Mouse (Mus musculus): ENCODE data around the gene Rasgrp3.

Gene Rasgrp3

DNA sequence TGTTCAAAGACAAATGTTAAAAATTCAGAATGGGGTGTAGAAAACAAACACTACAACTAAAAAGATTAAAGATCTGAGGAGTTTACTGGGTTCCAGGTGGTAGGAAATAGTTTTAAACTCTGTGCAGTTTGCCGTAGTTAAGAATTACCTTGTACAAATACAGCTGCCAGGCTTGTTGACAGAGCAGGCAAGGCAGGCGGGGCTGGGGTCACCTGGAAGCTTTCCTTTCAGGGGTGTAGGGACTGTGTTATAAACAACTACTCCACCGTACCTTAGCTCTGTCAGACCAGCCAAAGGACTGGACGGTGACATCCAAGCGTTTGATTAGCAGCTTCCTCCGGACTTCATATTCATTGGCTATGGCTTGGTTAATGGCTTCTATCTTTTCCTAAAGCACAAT is 103.4 kb downstream of the Rasgrp3 start:
- no peak for DNase-seq (ENCODE audit: low spot score)

DNA sequence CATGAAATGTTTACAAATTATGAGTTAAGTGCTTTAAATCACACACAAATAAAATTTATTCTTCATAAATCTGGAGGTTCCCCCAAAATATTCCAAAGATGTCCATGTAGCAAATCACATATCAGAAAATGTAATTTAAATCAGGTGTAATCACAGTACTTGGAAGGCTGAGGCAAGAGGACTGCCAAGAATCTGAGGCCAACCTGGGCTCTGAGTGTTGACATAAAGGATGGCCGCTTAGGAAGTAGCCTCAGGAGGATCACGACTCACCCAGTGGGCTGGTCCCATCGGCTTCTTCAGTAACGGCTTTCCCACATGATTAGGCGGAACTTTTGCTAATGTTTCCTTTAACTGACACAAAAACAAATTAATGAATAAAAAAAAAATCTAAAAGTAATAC is 104.1 kb downstream of the Rasgrp3 start:
- DNase-seq (ENCODE audit: low spot score): no peak

DNA sequence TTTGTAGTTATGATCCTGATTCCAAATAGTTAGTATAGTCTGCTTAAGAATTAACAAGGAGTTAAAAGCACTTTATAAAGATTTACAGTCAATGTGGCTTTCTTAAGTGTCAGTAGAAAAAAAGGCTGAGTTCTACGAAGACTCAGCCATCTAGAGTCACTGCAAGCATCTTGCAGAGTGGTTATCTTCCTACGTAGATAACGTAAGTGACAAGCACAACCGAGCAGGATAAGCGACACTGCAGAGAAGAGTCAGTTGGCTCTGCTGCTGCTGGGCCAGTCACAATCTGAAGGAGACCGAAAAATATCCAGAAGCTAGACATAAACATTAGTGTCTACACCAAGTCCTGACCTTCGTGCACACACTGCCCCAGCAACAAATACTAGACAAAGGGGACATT is 107.7 kb downstream of the Rasgrp3 start:
- DNase-seq (ENCODE audit: low spot score): no peak

- no peak for DNase-seq (ENCODE audit: low spot score)
Observed at GRCm38 (mm10) chr17:75544262-75544661, 108.6 kb downstream of the Rasgrp3 start.

DNA sequence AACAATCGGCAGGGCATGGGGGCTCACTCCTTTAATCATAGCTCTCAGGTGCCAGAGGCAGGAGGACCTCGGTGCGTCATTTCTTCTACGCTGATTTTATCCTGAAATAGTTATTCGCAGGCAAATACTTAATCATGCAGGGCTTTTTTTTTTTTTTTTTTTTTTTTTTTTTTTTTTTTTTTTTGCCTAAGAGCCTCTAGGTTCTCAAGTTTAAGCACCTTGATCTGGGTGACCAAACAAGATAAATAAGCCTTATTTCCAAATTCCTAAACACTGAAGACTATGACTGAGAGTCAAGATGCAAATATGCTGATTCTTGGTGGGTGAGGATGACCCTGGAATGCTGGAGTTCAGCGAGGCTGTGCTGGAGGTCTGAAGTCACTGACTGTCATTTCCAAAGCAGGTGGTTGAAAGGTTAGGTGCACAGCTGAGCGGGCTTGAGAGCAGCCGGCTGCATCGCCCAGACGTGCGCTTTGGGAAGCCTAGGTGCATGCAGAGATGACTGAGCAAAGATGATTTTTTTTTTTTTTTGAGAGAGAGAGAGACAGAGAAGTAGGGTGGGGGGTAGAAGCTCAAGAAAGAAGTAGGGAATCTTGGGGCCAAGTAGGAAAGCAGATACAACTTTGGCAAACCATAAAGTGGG is 115.2 kb downstream of the Rasgrp3 start:
- DNase-seq (ENCODE audit: low spot score): no peak

GRCm38 (mm10) chr17:75551512-75552400 is 116.1 kb downstream of the Rasgrp3 start, which contains the start of gene Fam98a:
Gene Fam98a, minus strand, starts transcription at chr17:75551946.
- DNase-seq (ENCODE audit: low spot score): peak; percentile 97

DNA sequence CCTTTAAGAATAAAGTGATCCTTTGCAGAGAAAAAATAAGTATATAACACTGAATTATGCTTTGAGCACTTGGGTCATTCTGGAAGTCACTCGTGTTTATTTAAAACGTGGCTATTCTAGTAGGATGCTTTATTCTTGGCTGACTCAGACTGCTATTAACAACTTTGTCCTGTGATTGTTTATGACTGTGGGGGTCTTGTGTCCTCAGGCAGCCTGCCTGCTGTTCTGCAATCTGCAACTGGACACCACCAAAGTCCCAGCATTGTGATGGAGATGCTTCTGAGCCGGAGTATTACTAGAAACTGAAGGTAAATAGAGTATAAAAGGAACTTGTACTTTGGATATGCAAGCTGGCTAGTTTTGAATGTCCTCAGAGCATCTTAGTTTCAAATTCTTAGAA is 121.3 kb downstream of the Rasgrp3 start:
- DNase-seq (ENCODE audit: low spot score): no peak

DNA sequence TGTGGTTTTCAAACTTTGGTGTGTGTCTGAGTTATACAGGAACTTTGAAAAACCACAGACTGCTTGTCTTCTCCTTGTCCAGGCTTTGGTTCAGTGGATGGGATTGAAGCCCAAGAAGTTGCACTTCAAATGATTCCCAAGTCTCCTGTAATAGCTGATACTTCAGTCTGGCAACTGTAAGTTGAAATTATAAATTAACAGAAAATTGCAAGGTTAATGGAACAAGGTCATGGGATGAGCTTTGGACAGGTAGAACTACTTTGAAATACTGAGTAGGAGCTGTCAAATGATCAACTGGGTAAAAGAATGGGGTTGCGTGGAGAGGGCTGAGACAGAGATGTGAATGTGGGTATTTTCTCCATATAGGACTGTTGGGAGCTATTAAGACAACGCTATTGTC is 122.3 kb downstream of the Rasgrp3 start:
- DNase-seq (ENCODE audit: low spot score): no peak

- no peak for DNase-seq (ENCODE audit: low spot score)
Observed at GRCm38 (mm10) chr17:75575608-75576007, 139.9 kb downstream of the Rasgrp3 start.

Measured in lung, postnatal 25 days (tissue).